ENCODE assay signal across 8 mouse cellular contexts in the genomic region with DNA sequence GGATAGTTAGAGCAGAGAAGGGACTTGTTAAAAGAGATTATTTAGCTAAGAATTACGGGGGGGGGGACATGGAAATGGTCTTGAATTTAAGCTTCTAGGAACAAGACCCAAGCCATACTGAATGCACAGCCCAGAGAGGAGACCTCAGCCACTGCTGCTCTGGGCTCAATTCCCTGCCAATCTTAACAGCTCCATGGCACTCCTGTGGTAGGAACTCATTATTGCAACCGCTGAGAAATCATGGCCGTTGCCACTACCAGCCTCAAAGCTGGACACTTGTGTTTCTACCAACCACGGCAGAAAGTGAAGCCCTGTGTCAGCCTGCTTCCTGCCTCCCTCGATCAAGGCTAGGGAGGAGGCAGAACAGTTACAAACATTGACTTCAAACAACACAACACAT. TPM values are rescaled to one million over a fixed set of nuclear protein-coding genes. Genes with fewer than 3 reads are reported as not detected.
DNase-seq lines count a peak whose midpoint lies in the region; ATAC-seq and TF ChIP-seq lines count a peak whose summit lies in the region.

No protein-coding gene starts in this region.

- no peak for DNase-seq in layer of hippocampus, adult 2 months (ENCODE audit: low spot score in 2 of 2)
- DNase-seq in layer of hippocampus, postnatal 36 days: no peak
- DNase-seq in cerebellum, postnatal 14 days: peak; percentile 77 to 79
- DNase-seq in kidney, adult 18-20 months: peak; percentile 41
- DNase-seq in Muller cell, postnatal 12 days (ENCODE audit: inconsistent ontology term): no peak
- DNase-seq in right cerebral cortex, postnatal 4 days: no peak
- no peak for DNase-seq in thymus, postnatal 14 days

- H3K4me3 ChIP-seq in layer of hippocampus, adult 2 months: no peak overlapping the region

- peak; percentile 76 for TF ChIP-seq CTCF in layer of hippocampus, adult 2 months (conservative IDR thresholded peaks at IDR 0.05)

- no peak overlapping the region; the same call in 1 of the 2 replicates for H3K27ac ChIP-seq in layer of hippocampus, adult 2 months

- ATAC-seq in megakaryocyte-erythroid progenitor cell, adult 5-6 weeks (replicated peaks; ENCODE audit: low FRiP score, low TSS enrichment, poor library complexity, severe bottlenecking): peak; percentile 69

RNA-seq across cellular contexts. Expression of gene Enho, which starts 5.4 kb away (rescaled TPM):
- total RNA-seq in layer of hippocampus, adult 2 months (2021): 10 to 100 TPM; 59.7 to 62.0 TPM
- 10 to 100 TPM; 60.2 to 64.3 TPM for total RNA-seq in layer of hippocampus, postnatal 36 days (2021)
- not detected in 2 replicates for total RNA-seq in megakaryocyte-erythroid progenitor cell, adult 5-6 weeks (2014; fragmentation: Nextera tagmentation)
- not detected in 2 replicates for total RNA-seq in megakaryocyte-erythroid progenitor cell, adult 5-6 weeks (2017)

RNA-seq across cellular contexts. Expression of gene Cntfr, which starts 51.4 kb away (rescaled TPM):
- total RNA-seq in layer of hippocampus, adult 2 months (2021): 10 to 100 TPM; 96.5 to 98.8 TPM
- total RNA-seq in layer of hippocampus, postnatal 36 days (2021): 10 to 100 TPM; 90.8 to 97.6 TPM
- not detected in 2 replicates for total RNA-seq in megakaryocyte-erythroid progenitor cell, adult 5-6 weeks (2014; fragmentation: Nextera tagmentation)
- not detected in 2 replicates for total RNA-seq in megakaryocyte-erythroid progenitor cell, adult 5-6 weeks (2017)

RNA-seq across cellular contexts. Expression of gene Il11ra1, which starts 54.3 kb away (rescaled TPM):
- 10 to 100 TPM; 39.1 to 43.3 TPM for total RNA-seq in layer of hippocampus, adult 2 months (2021)
- total RNA-seq in layer of hippocampus, postnatal 36 days (2021): 10 to 100 TPM; 37.0 to 38.0 TPM
- total RNA-seq in megakaryocyte-erythroid progenitor cell, adult 5-6 weeks (2014; fragmentation: Nextera tagmentation): 21.5 and 39.9 TPM in 2 replicates
- total RNA-seq in megakaryocyte-erythroid progenitor cell, adult 5-6 weeks (2017): 36.0 and 45.3 TPM in 2 replicates

Comparison
In these comparisons a context has a peak if more than half of its experiments do, and no peak if none do; other contexts are left out.
1. DNase-seq: peak in cerebellum, postnatal 14 days (2 of 2) and kidney, adult 18-20 months (single experiment); none in layer of hippocampus, adult 2 months (0 of 2), layer of hippocampus, postnatal 36 days (0 of 2), Muller cell, postnatal 12 days (single experiment), right cerebral cortex, postnatal 4 days (single experiment) and thymus, postnatal 14 days (single experiment).
2. RNA of gene Enho, which starts 5.4 kb away (total RNA-seq): 60.2 to 64.3 TPM in layer of hippocampus, postnatal 36 days and 59.7 to 62.0 TPM in layer of hippocampus, adult 2 months; not detected in megakaryocyte-erythroid progenitor cell, adult 5-6 weeks; every median in the first group is over 10 times any median in the second.
3. RNA of gene Cntfr, which starts 51.4 kb away (total RNA-seq): 96.5 to 98.8 TPM in layer of hippocampus, adult 2 months and 90.8 to 97.6 TPM in layer of hippocampus, postnatal 36 days; not detected in megakaryocyte-erythroid progenitor cell, adult 5-6 weeks; every median in the first group is over 10 times any median in the second.